Mouse (Mus musculus): ENCODE measurements at regions not wholly inside any gene's neighbourhood (a gene's known extent, or its start where the extent isn't known, plus 50 kb on each side); places are given as distances from the start of the nearest gene placed in this dataset.
A peak's percentile ranks its signal among the peaks of the same experiment; 100 is the strongest.
"Not testable (repeated sequence)": the region's sequence is repeated elsewhere in the genome, so short reads cannot be mapped to it uniquely, and the experiment has no call there.

- DNase-seq (ENCODE audit: extremely low spot score) = peak; percentile 7
Observed at GRCm38 (mm10) chr17:58820588-58821195, 170.5 kb downstream of the Pdzph1 start.

DNA sequence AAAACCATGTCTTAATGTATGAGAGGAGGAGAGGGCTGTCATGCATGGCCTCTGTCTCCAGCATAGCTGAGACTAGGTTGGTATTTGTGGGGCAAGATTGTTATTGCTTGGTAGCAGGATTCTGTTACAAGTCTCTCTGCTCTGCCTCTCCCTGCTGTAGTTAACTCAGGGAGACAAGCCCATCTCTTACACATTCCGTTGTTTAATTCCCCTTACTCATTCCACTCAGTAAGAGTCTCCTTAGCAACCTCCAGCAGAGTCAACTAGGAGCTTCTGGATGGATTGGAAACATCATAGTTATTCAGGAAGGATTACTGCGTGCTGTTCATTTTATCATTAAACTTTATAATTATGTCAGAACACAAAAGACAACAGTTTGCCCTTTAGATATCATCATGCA lies 171.8 kb downstream of the Pdzph1 start:
- no peak for DNase-seq (ENCODE audit: extremely low spot score)

DNA sequence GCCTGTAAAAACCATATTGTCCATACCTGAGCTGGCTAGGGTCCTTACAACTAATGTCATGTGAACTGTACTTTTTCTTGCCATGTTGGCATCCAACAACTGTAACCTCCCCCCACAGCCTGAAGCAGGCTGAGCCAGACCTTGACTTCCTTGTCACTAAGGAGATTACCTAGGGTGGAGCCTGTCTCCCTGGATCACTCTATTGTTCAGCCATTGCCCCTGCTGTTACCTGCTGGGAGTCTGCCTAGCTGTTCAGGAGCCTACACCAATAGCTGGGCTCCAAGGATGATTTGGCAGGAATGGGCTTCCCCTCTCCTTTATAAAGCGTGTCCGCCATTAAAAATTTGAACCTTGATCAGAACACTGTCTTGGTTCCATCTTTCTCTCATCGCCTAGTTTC lies 215.7 kb downstream of the Pdzph1 start:
- not testable (repeated sequence) for DNase-seq (ENCODE audit: extremely low spot score)

- no peak for DNase-seq (ENCODE audit: extremely low spot score)
Observed at GRCm38 (mm10) chr17:58773595-58773994, 217.6 kb downstream of the Pdzph1 start.

- DNase-seq (ENCODE audit: extremely low spot score) = no peak
Observed at GRCm38 (mm10) chr17:58765141-58765540, 226.0 kb downstream of the Pdzph1 start.

GRCm38 (mm10) chr17:58749000-58749399 lies 242.2 kb downstream of the Pdzph1 start:
- DNase-seq (ENCODE audit: extremely low spot score) = no peak

- DNase-seq (ENCODE audit: extremely low spot score) = no peak
Observed at GRCm38 (mm10) chr17:58748264-58748663, 242.9 kb downstream of the Pdzph1 start.

- no peak for DNase-seq (ENCODE audit: extremely low spot score)
Observed at GRCm38 (mm10) chr17:58710748-58711478, 280.3 kb downstream of the Pdzph1 start.

GRCm38 (mm10) chr17:58690211-58690610 lies 301.0 kb downstream of the Pdzph1 start:
- no peak for DNase-seq (ENCODE audit: extremely low spot score)

GRCm38 (mm10) chr17:58672291-58672690 lies 318.9 kb downstream of the Pdzph1 start:
- DNase-seq (ENCODE audit: extremely low spot score) = no peak

- DNase-seq (ENCODE audit: extremely low spot score) = no peak
Observed at GRCm38 (mm10) chr17:58668036-58668435, 323.1 kb downstream of the Pdzph1 start.

DNA sequence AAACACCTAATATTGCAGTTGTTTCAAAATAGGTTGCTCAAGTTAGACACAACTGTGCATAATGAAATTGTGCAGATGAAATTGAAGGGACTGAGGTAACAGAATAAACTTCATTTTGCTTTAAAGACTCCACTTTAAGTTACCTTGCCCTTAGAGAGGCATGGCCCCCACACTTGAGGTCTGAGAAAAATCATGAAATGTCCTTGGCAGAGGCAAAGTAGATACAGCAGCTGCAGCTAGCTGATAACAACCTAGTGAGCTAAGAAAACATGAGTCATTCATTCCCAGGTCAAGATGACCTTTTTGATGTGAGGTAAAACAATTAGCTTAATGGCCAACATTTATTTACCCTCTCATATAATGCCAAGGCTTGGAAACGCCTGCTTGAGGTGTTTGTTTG lies 347.4 kb downstream of the Pdzph1 start:
- no peak for DNase-seq (ENCODE audit: extremely low spot score)

DNA sequence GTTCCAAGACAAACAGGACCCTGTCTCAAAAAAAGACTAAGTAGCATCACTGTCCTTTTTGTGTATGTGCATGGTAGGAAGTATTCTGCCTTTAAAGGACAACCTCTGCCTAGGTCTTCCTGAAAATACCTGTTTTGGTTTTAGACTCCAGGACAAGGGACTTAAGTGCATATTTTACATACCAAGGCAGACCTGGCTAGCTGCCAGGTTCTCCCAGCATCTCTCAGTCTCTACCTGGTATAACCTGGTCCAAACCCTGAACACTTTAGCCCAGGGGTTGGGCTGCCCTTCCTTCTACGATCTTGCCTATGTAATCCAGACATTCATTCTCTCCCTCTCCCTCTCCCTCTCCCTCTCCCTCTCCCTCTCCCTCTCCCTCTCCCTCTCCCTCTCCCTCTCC lies 348.9 kb downstream of the Pdzph1 start:
- no peak for DNase-seq (ENCODE audit: extremely low spot score)

- DNase-seq (ENCODE audit: extremely low spot score) = no peak
Observed at GRCm38 (mm10) chr17:58598911-58599310, 392.3 kb downstream of the Pdzph1 start.

DNA sequence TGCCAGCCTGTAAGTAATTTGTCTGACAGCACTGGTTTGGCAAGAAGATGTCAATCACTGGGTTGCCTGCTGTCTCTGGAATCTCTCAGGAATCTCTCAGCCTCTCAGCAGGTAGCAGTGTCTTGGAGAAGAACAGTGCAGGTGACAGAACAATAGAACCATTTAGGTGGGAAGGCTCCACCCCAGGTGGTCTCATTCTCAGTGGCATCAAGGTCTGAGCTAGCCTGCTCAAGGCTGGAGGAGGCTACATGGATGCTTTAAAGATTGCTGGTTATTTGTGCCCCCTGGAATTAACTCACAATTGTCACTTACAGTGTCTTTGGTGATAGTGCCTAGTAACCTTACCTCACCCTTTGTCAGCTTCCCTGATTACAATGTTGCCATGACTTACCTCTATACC lies 394.5 kb downstream of the Pdzph1 start:
- no peak for DNase-seq (ENCODE audit: extremely low spot score)

DNA sequence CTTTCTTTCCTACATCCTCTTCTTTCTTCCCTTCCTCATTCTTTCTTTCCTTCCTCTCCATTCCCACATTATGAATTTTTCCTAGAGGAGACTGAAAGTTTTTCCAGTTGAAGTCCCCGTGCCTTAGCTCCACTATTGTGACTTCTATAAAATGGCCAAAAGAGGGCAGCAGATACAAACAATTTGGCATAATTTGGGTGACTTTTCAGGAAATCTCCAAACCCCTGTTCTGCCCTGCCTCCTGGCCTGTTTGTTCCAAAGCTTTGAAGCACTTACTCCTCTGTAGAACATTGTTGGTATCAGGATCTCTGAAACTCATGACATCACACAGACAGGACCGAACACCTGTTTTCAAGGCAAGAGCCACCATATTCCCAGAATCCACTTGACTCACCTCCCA lies 403.2 kb downstream of the Pdzph1 start:
- peak; percentile 35 for DNase-seq (ENCODE audit: extremely low spot score)

DNA sequence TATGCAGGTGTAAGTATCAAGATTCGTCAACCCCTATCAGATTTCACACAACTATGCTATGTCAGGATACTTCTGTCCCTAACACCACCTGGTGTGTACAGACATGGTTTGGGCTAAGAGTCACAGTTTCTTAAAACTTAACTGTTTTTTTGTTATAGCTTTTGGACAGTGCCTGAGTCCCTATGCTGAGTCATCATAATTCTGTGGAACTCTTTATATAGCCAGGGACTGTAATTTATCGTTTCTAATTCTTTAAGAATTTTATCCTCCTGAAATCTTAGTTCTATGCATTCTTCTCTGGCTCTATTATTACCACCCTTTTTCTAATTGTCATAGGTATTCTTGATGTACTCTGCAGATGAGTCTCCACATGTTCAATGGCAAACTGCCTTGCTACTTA lies 418.3 kb downstream of the Pdzph1 start:
- no peak for DNase-seq (ENCODE audit: extremely low spot score)

Data from embryo, embryonic 9.5 days (tissue).